Mouse (Mus musculus) ovary, postnatal 14 days (tissue): ENCODE measurements at regions not wholly inside any gene's neighbourhood (a gene's known extent, or its start where the extent isn't known, plus 50 kb on each side); places are given as distances from the start of the nearest gene placed in this dataset.

Experiments used
- DNase-seq: peaks from one replicate; pipeline ENCODE4 v3.0.0; 2022; ENCODE audit warnings: low spot score

GRCm38 (mm10) chr10:126070984-126071713, 105.2 kb downstream of the Lrig3 start:
- no peak for DNase-seq

GRCm38 (mm10) chr10:126071714-126072057, 105.7 kb downstream of the Lrig3 start:
- no peak for DNase-seq

- no peak for DNase-seq
Measured at GRCm38 (mm10) chr10:126077313-126077966, 111.5 kb downstream of the Lrig3 start.

- DNase-seq = peak; percentile 4
Measured at GRCm38 (mm10) chr10:126082576-126082975, 116.6 kb downstream of the Lrig3 start.

GRCm38 (mm10) chr10:126086684-126087083, 120.7 kb downstream of the Lrig3 start:
- no peak for DNase-seq

DNA sequence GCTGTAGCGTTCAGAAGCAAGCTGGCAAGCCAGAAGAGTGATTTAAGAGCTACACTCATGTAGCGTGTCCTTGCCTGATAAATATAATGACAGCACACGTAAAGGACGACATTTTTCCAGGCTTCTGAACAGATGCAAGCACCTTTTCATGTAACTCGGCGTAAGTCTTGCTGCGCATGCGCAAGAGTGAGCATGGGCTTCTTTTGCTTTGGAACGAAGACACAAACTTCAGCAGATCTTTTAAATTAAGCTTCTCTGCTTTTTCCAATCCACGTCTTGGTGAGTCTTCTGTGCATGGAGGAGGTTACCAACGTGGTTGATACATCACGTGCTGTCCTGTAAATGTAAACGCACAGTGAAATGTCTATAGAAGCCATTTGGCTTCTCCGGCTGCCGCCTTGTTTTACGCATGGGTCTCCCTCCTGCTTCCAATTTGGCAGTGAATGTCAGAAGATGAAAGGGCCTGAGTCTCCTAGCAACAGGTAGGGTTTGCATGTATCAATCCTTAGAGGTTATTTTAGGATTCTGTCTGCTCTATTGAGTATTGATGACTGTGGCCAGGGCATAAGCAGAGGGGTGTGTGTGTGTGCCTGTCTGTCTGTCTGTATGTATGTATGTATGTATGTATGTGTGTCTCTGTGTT, 128.4 kb downstream of the Lrig3 start:
- DNase-seq = no peak

GRCm38 (mm10) chr10:126097896-126098295, 131.9 kb downstream of the Lrig3 start:
- no peak for DNase-seq

GRCm38 (mm10) chr10:126102876-126103275, 136.9 kb downstream of the Lrig3 start:
- DNase-seq = no peak

GRCm38 (mm10) chr10:126113106-126113505, 147.1 kb downstream of the Lrig3 start:
- DNase-seq = no peak

DNA sequence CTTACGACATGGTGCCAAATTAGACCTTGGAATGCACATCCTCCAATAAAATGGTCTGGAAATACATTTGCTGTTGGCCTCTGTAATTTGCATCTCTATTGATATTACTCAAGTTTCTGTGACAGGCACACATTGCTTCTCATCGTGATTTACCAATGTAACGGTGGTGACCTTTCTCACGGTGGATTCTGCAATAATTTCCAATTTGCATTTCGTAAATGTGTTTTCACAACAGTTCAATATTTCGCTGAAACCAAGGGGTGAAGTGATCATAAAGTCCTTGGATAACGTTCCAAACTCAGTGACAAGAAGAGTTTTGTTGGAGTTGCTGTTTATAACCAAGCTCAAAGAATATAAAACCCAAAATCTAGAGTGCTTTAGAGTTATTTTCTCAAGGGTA, 149.4 kb downstream of the Lrig3 start:
- DNase-seq = no peak

DNA sequence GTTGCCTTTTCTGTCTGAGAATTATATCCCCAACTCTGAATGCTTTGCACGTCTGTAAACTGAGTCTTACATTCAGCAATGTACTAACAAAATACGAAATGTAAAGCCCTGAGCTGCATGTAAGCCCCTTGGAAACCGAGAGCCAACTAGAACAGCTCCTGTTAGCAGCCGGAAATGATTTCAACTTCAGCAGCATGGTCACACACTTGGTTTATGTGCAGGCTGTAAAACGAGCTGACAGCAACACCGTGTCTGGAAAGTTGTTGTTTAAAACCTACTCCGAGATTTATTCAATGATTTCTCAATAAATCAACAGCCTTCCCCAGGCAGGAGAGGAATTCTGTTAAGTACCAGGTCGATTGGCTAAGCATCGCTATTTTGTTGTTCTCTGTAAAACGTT, 155.7 kb downstream of the Lrig3 start:
- DNase-seq = no peak

DNA sequence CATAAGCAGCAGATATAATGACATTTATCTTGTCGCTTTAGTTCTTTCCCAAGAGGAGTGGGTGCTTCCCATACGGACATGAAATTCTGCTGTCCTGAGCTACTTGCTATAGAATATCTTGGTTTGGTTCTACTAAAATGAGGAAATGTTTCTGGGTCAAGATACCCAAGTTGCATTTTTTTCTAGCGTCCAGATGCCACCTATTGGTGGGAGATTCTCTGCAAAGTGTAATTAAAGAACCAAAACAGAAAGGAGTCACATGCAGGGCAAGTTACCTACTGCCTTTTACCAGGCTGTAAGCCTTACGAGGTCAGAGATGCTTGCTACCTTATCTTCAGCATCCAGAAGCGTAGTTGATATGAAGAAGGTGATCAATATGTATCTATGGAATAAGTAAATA, 156.5 kb downstream of the Lrig3 start:
- DNase-seq = no peak

- DNase-seq = no peak
Measured at GRCm38 (mm10) chr10:126133188-126133587, 167.2 kb downstream of the Lrig3 start.

GRCm38 (mm10) chr10:126133957-126134356, 168.0 kb downstream of the Lrig3 start:
- DNase-seq = no peak

DNA sequence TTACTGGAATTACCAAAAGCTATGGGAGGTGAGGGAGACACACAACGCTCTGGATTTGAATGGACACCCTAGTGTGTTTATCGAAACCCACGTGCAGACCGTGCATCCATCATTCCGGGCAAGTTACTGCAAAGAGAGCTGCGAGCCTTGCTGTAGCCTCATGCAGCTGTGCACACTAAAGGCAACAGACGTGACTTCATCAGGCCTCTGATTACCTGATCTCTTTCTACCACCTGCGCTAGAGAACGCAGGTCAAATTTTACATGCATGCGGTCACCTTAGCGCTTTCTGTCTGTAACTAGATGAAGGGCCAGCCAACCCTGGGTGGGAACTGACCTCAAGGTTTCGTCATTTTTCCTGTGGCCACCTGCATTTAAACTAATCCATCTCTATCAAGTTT, 172.6 kb downstream of the Lrig3 start:
- no peak for DNase-seq

DNA sequence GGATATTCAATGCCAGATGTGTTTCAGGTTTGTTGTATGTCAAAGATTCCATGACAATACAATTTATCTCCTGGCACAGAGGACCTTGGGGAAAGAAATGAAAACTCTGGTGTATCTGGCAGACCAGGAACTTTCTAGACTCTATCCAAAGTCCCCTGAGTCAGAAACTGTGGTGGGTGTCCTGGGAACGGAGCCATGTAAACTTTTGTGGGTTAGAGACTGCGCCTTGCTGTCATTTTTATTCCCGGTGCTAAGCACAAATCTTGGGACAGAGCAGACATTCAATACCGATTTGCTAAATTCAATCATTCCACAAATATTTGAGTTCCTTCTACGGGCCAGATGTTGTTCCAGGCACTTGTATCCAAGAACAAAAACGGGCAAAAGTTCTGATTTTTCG, 175.6 kb downstream of the Lrig3 start:
- no peak for DNase-seq

- DNase-seq = peak; percentile 10
Measured at GRCm38 (mm10) chr10:126143833-126144232, 177.9 kb downstream of the Lrig3 start.

DNA sequence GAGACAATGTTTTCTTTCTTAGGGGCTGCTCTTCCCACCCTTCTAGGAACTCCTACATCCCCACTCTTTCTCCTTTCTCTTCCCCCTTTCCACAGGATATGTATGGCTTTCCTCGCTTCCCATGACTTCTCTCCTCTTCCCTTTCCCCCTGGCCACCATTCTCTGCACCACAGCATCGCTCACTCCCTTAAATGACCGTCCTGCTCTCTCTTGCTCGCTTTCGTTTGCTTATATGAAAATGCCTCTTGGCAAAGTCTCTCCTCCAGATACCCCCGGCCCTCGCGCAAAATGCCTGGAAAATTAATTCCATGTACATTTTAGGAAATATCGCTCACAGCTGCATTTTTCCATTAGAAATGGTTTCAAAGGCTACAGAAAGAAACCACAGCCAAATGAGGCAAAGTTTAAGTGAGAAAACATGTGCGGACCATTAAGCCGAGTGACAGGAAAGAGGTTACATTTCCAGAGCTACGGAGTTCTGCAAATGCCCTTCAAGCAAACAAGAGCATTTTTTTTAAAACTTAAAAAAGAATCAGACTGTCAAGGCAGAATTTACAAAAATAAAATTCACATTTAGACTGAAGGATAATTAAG, 178.7 kb downstream of the Lrig3 start:
- no peak for DNase-seq

GRCm38 (mm10) chr10:126157300-126157699, 191.3 kb downstream of the Lrig3 start:
- no peak for DNase-seq

DNA sequence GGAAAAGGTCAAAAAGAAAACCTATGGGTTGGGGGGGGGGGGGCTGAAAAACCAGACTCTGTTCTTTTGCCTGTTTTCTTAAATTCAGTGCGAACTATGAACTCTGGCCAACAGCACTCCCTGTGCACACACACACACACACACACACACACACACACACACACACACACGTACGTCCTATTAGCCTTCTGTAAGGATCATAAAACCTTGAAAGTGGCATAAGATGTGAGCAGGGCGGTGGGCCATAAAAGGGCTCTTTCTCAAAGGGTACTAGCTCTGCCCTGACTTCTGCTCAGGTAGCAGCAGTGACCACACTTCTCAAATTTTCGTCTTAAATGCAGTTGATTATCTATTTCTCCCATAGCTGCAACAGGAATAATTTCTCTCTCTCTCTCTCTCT, 199.2 kb downstream of the Lrig3 start:
- no peak for DNase-seq

- DNase-seq = no peak
Measured at GRCm38 (mm10) chr10:126169095-126169873, 203.3 kb downstream of the Lrig3 start.

DNA sequence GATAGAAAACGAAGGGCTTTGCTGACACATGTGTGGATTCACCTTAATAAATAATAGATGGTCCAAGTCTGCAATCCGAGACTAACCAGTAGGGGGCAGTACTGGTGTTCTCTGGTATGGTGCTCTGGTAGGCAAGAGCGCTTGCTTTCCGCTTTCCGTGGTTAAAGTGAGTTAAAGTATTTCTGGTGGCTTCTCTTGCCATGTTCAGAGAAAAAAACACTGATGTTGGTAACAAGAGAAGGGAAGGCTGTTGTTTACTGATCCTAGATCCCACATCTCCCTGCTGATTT, 203.9 kb downstream of the Lrig3 start:
- no peak for DNase-seq
